Mouse (Mus musculus): ENCODE measurements at regions not wholly inside any gene's neighbourhood (a gene's known extent, or its start where the extent isn't known, plus 50 kb on each side); places are given as distances from the start of the nearest gene placed in this dataset.

DNA sequence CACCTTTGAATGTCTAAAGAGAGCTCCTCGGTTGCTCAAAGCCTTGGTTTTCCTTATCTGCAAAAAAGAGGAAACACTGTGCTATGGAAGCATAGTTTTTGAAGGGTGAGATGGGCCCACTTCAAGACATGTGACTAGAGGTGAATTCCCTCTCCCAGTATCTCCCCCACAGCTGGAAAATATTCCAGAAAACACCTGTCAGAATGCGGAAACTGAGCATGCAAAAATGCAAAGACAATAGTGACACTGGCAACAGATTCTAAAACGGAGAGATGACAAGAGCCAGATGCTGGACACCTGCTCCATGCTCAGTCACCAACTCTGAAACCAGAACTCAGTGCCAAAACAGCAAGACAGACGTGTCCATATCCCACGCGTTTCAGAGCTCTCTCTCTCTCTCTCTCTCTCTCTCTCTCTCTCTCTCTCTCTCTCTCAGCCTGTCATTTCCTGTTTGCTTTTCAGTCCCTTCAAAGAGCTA is 117.5 kb upstream of the Itga4 start:
- TF ChIP-seq USF2 (IDR thresholded peaks at IDR 0.05; ENCODE audit: borderline replicate concordance in 1 of 2, insufficient read depth in 1 of 2, low read depth in 1 of 2, low read length in 2 of 2) (no peak), MYC (IDR thresholded peaks at IDR 0.05; ENCODE audit: low read depth, low read length) (no peak), EP300 (IDR thresholded peaks at IDR 0.05; ENCODE audit: low read depth in 1 of 2, low read length in 2 of 2) (no peak), CTCF (IDR thresholded peaks at IDR 0.05 in 2 of 3, conservative IDR thresholded peaks at IDR 0.05 in 1 of 3; ENCODE audit: control insufficient read depth in 1 of 3, insufficient read depth in 1 of 3, low read depth in 2 of 3, low read length in 3 of 3, poor library complexity in 1 of 3, severe bottlenecking in 1 of 3) (no peak), ZNF384 (IDR thresholded peaks at IDR 0.05; ENCODE audit: low read depth, low read length) (no peak), POLR2AphosphoS5 (IDR thresholded peaks at IDR 0.05; ENCODE audit: borderline replicate concordance, low read depth, low read length) (no peak), MEF2A (IDR thresholded peaks at IDR 0.05; ENCODE audit: extremely low read depth, insufficient replicate concordance, low read depth, low read length, poor library complexity, severe bottlenecking) (no peak), POLR2A (IDR thresholded peaks at IDR 0.05; ENCODE audit: control insufficient read depth in 1 of 2, insufficient read depth in 1 of 2, low read depth in 1 of 2, low read length in 2 of 2, poor library complexity in 1 of 2) (no peak), ZKSCAN1 (IDR thresholded peaks at IDR 0.05; ENCODE audit: low read depth, low read length) (no peak), USF1 (IDR thresholded peaks at IDR 0.05; ENCODE audit: low read depth, low read length) (peak; percentile 58; the same call in 1 of the 2 replicates)

Data from MEL (cell line).